Mouse (Mus musculus) ES-Bruce4 (cell line): ENCODE measurements around the gene Scn11a. TPM values are rescaled to one million over a fixed set of nuclear protein-coding genes. Genes with fewer than 3 reads are reported as not detected.

ENCODE experiments used
- H3K27ac ChIP-seq: 2 replicates; pipeline ENCODE4 v1.5.1; 2012; ENCODE audit warnings: low read length, inconsistent platforms; ENCODE audit not compliant: insufficient read depth
- H3K27me3 ChIP-seq: 2 replicates; pipeline ENCODE4 v1.6.1; 2012; ENCODE audit warnings: mild to moderate bottlenecking, low read length, inconsistent platforms; ENCODE audit not compliant: control insufficient read depth, poor library complexity, insufficient read depth, severe bottlenecking
- H3K36me3 ChIP-seq: 2 replicates; pipeline ENCODE4 v1.6.1; 2012; ENCODE audit warnings: inconsistent platforms, mild to moderate bottlenecking, low read length, moderate library complexity; ENCODE audit not compliant: control insufficient read depth, poor library complexity, insufficient read depth, severe bottlenecking
- H3K4me1 ChIP-seq: one replicate; pipeline ENCODE4 v1.8.1; 2011; ENCODE audit warnings: low read length; ENCODE audit not compliant: control insufficient read depth, insufficient read depth
- H3K4me3 ChIP-seq: 2 replicates; pipeline ENCODE4 v1.5.1; 2011; ENCODE audit warnings: low read depth, mild to moderate bottlenecking, low read length
- H3K9ac ChIP-seq: 2 replicates; pipeline ENCODE4 v1.6.1; 2012; ENCODE audit warnings: low read depth, mild to moderate bottlenecking, inconsistent platforms; ENCODE audit not compliant: poor library complexity, severe bottlenecking
- H3K9me3 ChIP-seq: replicated peaks from 2 replicates; pipeline ENCODE4 v1.6.1; 2012; ENCODE audit warnings: mild to moderate bottlenecking, low read length, inconsistent platforms; ENCODE audit not compliant: control insufficient read depth, poor library complexity, insufficient read depth, severe bottlenecking
- CTCF ChIP-seq: IDR thresholded peaks from one replicate; pipeline ENCODE4 v1.8.1; 2011; ENCODE audit warnings: low read depth, low read length
- EP300 ChIP-seq: IDR thresholded peaks from 2 replicates; pipeline ENCODE4 v1.6.1; 2011; ENCODE audit warnings: low read depth, low read length; ENCODE audit not compliant: insufficient read depth
- POLR2A ChIP-seq: IDR thresholded peaks from one replicate; pipeline ENCODE4 v1.8.1; 2011; ENCODE audit warnings: low read length; ENCODE audit not compliant: insufficient read depth
- polyA plus RNA-seq: library from polyadenylated mRNA; stranded (reverse); fragments of >200 nt; gene quantifications from 2 replicates; pipeline ENCODE4 v1.2.4, GENCODE M21; 2011; ENCODE audit warnings: low read depth; ENCODE audit not compliant: missing spikeins, insufficient read depth, insufficient read length

Gene Scn11a
- polyA plus RNA-seq, 1 experiment: not detected

GRCm38 (mm10) chr9:119726990-119727389 is 98.3 kb downstream of the Scn11a start:
- TF ChIP-seq POLR2A (no peak), EP300 (no peak), CTCF (no peak)
- Histone ChIP-seq H3K27ac (no peak overlapping the region), H3K27me3 (no peaks in the 10 kb centered on the region), H3K4me1 (no peaks in the 10 kb centered on the region), H3K4me3 (no peak overlapping the region), H3K36me3 (no peaks in the 10 kb centered on the region), H3K9ac (no peak overlapping the region), H3K9me3 (no peaks in the 10 kb centered on the region)

- Histone ChIP-seq H3K4me1 (no peaks in the 10 kb centered on the region), H3K9me3 (no peaks in the 10 kb centered on the region), H3K27ac (no peak overlapping the region), H3K27me3 (no peaks in the 10 kb centered on the region), H3K36me3 (no peaks in the 10 kb centered on the region), H3K4me3 (no peak overlapping the region), H3K9ac (no peak overlapping the region)
- TF ChIP-seq POLR2A (no peak), CTCF (no peak)
These were observed 99.9 kb downstream of the Scn11a start for GRCm38 (mm10) chr9:119725293-119725862.

GRCm38 (mm10) chr9:119719222-119719621 is 106.0 kb downstream of the Scn11a start, which contains the start of gene Scn10a:
TSS of gene Scn10a (minus strand) at chr9:119719322.
- no peak for TF ChIP-seq POLR2A
- no peak for TF ChIP-seq CTCF
- TF ChIP-seq EP300: no peak
- Histone ChIP-seq H3K27ac (no peak within 1 kb of the TSS), H3K4me1 (no peaks in the 10 kb centered on the region), H3K9me3 (no peaks in the 10 kb centered on the region), H3K27me3 (no peaks in the 10 kb centered on the region), H3K9ac (no peak within 1 kb of the TSS), H3K36me3 (no peaks in the 10 kb centered on the region), H3K4me3 (no peak within 1 kb of the TSS)

- H3K36me3 ChIP-seq: no peaks in the 10 kb centered on the region
- H3K4me3 ChIP-seq: no peak overlapping the region
- H3K27ac ChIP-seq: no peak overlapping the region
- H3K27me3 ChIP-seq: no peaks in the 10 kb centered on the region
- no peaks in the 10 kb centered on the region for H3K4me1 ChIP-seq
- TF ChIP-seq EP300: 0 out of 2 replicates have a peak, but pooled peaks have one; percentile 39
- no peak for TF ChIP-seq CTCF
- no peaks in the 10 kb centered on the region for H3K9me3 ChIP-seq
- no peak overlapping the region for H3K9ac ChIP-seq
These were observed 118.6 kb downstream of the Scn11a start for GRCm38 (mm10) chr9:119706700-119707099.

Other genes with a start within 250 kb of the Scn11a start
- gene Scn5a, start 246.4 kb downstream of the Scn11a start, polyA plus RNA-seq: 0.49 and 1.2 TPM in 2 replicates
- not detected in 2 replicates for gene Scn10a, start 106.1 kb downstream of the Scn11a start, polyA plus RNA-seq
- 103 and 107 TPM in 2 replicates for gene Wdr48, start 69.4 kb upstream of the Scn11a start, polyA plus RNA-seq
- 7.2 and 9.2 TPM in 2 replicates for gene Gorasp1, start 112.1 kb upstream of the Scn11a start, polyA plus RNA-seq
- 0.93 and 1.2 TPM in 2 replicates for gene Ttc21a, start 112.2 kb upstream of the Scn11a start, polyA plus RNA-seq
- gene Csrnp1, start 159.2 kb upstream of the Scn11a start, polyA plus RNA-seq: 28.4 and 39.7 TPM in 2 replicates
- not detected in 2 replicates for gene Xirp1, start 198.1 kb upstream of the Scn11a start, polyA plus RNA-seq
- not detected in 2 replicates for gene Cx3cr1, start 244.4 kb upstream of the Scn11a start, polyA plus RNA-seq